Mouse (Mus musculus): ENCODE results near the gene Hist1h2bg.
"Not testable (repeated sequence)": the region's sequence is repeated elsewhere in the genome, so short reads cannot be mapped to it uniquely, and the experiment has no call there.

Gene Hist1h2bg

GRCm38 (mm10) chr13:23561883-23562659, 9.1 kb upstream of the Hist1h2bg start, which contains the start of gene Hist1h3e:
Gene Hist1h3e, minus strand, starts transcription at chr13:23562369.
- DNase-seq (ENCODE audit: low spot score in 2 of 2) = peak; percentile 95 to 98

- DNase-seq (ENCODE audit: low spot score in 2 of 2) = peak; percentile 37 to 57
Observed at GRCm38 (mm10) chr13:23562699-23563462, 8.3 kb upstream of the Hist1h2bg start.

DNA sequence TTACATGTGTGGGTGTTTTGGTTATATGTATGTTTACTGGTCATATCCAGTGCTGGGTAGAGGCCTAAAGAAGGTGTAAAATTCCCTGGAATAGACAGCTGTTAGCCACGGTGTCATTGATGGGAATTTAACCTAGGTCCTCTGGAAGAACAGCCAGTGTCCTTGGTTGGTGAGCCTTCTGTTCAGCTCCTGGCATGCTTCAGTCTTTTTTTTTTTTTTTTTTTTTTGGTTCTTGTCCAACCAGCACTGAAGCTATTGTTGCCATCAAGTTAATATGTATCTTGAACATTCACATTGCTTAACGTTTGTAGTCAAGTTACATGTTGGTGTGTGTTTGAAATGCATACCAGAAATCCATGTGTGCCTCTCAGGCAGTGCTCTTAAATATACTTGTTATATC, 6.7 kb upstream of the Hist1h2bg start:
- DNase-seq (ENCODE audit: low spot score in 2 of 2) = no peak

GRCm38 (mm10) chr13:23570261-23571021, 755 bp upstream of the Hist1h2bg start:
- not testable (repeated sequence) for DNase-seq (ENCODE audit: low spot score in 2 of 2)

DNA sequence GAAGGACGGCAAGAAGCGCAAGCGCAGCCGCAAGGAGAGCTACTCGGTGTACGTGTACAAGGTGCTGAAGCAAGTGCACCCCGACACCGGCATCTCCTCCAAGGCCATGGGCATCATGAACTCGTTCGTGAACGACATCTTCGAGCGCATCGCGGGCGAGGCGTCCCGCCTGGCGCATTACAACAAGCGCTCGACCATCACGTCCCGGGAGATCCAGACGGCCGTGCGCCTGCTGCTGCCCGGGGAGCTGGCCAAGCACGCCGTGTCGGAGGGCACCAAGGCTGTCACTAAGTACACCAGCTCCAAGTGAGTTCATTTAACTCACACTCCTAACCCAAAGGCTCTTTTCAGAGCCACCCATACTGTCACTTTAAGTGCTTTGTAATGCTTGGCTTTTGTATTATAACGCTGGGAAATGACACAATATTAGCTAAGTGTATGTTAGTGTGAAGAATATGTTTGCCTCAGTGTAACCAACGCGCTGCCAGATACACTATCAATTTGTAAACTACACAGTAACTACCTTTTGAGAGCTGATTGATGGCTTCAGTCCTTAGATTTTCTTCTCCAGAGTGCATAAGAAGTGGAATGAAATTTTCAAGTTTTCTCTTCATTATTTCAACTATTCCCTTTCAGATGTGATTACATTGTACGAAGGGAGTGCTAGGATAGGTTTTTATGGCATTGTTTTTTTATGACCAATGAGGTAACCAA, 465 bp downstream of the Hist1h2bg start:
- peak in 1 of 2 experiments; percentile 60 for DNase-seq (ENCODE audit: low spot score in 2 of 2)

GRCm38 (mm10) chr13:23572218-23573033, 1.2 kb downstream of the Hist1h2bg start:
- no peak for DNase-seq (ENCODE audit: low spot score in 2 of 2)

- DNase-seq (ENCODE audit: low spot score in 2 of 2) = peak; percentile 61 to 65
Observed at GRCm38 (mm10) chr13:23573034-23573897, 2.1 kb downstream of the Hist1h2bg start.

- DNase-seq (ENCODE audit: low spot score in 2 of 2) = peak; percentile 91
Observed at GRCm38 (mm10) chr13:23573898-23574524, 2.8 kb downstream of the Hist1h2bg start, which contains the start of the genes Hist1h2bf and Hist1h2ad. Gene Hist1h2bf, minus strand, starts transcription at chr13:23574196. Gene Hist1h2ad, plus strand, starts transcription at chr13:23574381.

DNA sequence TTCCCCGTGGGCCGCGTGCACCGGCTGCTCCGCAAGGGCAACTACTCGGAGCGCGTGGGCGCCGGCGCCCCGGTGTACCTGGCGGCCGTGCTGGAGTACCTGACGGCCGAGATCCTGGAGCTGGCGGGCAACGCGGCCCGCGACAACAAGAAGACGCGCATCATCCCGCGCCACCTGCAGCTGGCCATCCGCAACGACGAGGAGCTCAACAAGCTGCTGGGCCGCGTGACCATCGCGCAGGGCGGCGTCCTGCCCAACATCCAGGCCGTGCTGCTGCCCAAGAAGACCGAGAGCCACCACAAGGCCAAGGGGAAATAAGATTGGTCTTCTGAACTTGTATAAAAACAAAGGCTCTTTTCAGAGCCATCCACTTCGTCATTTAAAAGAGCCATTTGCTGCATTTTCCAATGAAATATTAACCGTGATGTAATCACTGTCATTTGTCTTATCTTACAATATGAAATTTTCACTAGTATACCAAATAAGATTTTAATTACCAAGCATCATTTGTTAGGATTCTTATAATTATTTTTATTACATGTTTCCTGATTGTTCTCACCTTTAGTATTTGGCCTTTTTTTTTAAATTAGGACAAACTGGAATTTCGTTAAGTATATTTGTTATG, 3.5 kb downstream of the Hist1h2bg start:
- DNase-seq (ENCODE audit: low spot score in 2 of 2) = not testable (repeated sequence)

GRCm38 (mm10) chr13:23575271-23575851, 4.2 kb downstream of the Hist1h2bg start, which contains the start of gene Hist1h3d:
Gene Hist1h3d, plus strand, starts transcription at chr13:23575763.
- DNase-seq (ENCODE audit: low spot score in 2 of 2) = peak; percentile 68 to 82

GRCm38 (mm10) chr13:23575864-23576313, 4.7 kb downstream of the Hist1h2bg start:
- DNase-seq (ENCODE audit: low spot score in 2 of 2) = peak; percentile 53 to 67

DNA sequence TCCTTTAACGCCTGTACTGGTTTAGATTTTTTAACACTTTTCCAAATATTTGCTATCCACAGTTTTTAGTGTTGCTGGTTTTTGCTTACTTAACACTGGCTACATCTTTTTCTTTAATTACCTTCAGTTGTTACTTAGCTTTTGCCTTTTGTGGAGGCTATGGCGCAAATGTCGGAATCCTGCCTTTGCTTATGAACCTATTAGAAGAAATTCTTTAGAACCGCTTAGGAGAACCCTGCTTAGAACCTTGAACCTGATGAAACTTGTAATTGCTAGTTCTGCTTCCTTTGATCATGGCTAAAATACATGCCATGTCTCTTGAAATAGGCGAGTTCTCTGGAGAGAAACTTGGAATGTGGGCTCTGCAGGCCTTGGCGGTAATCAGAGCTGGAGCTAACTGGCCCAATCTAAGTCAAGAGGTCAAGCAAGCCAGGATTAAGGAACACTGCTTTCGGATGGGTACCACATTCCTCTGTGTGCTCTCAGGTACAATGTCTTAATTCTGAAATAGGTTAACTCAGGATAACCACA, 5.2 kb downstream of the Hist1h2bg start:
- DNase-seq (ENCODE audit: low spot score in 2 of 2) = peak; percentile 38 to 50

DNA sequence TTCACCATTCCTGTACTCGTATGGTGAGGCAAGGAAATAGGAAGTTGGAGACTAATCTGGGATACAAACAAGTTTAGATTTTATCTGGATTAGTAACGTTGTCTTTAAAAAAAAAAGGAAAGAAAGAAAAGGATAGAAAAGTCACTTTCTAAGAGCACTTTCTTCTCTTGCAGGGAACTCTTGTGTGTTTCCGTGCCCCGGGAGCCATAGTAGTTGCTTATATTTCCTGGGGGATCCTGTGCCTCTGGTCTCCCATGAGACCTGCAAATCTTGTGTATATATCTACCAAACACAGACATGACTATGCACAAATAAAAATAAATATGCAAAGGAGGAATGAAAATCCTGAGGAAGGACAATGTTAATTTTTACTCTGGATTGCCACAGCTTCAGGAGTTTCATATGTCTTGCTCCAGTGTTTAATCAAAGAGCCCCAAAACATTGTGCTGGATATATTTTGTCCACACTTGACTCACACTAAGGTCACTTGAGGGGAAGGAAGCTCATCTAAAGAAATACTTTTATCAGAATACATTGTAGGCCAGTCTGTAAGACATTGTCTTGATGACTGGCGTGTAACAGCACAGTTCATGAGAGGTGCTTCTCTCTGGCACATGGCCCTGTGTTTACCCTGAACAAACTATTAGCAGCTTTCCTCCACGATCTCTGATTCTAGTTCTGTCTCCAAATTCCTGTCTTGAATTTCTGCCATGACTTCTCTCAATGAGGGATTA, 5.9 kb downstream of the Hist1h2bg start:
- peak in 1 of 2 experiments; percentile 47 for DNase-seq (ENCODE audit: low spot score in 2 of 2)

GRCm38 (mm10) chr13:23577835-23578234, 6.6 kb downstream of the Hist1h2bg start:
- no peak for DNase-seq (ENCODE audit: low spot score in 2 of 2)

DNA sequence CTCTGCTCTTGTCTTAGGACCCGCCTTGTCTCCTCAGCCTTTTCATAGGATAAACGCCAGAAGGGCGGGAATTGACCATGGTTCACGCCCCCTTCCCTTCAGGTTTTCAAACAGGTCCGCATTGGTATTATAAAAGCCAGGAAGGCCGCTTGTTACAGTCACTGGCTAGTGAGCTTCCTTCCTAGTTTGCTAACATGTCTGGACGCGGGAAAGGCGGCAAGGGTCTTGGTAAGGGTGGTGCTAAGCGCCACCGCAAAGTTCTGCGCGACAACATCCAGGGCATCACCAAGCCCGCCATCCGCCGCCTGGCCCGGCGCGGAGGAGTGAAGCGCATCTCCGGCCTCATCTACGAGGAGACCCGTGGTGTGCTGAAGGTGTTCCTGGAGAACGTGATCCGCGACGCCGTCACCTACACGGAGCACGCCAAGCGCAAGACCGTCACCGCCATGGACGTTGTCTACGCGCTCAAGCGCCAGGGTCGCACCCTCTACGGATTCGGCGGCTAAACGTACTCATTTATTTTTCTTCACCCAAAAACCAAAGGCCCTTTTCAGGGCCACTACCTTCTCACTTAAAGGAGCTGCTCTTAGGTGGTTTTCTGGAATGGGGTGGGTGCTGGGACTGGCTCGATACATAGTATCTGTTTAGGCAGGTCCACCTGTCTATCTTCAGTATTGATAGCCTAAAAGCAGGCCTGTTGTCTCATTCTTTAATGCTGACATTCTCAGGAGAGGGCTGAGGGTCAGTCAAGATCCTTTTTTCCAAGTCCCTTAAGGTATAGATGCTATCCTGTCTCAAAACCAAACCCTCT, 10.4 kb downstream of the Hist1h2bg start, which contains the start of gene Hist1h4d:
Hist1h4d (plus strand) TSS at position 191 of the 811 bp plus-strand sequence.
- peak; percentile 93 to 97 for DNase-seq (ENCODE audit: low spot score in 2 of 2)

Measured in spleen, postnatal 10 days (tissue).